Mouse (Mus musculus) C2C12 (cell line): ENCODE data around the gene Wwp2. TPM values are rescaled to one million over a fixed set of nuclear protein-coding genes. Genes with fewer than 3 reads are reported as not detected.

Source experiments
- H3K27me3 ChIP-seq: one replicate; pipeline ENCODE4 v1.6.1; 2011; ENCODE audit not compliant: control insufficient read depth, insufficient read depth, insufficient read length
- H3K36me3 ChIP-seq: one replicate; pipeline ENCODE4 v1.6.1; 2011; ENCODE audit not compliant: control insufficient read depth, insufficient read depth
- H3K4me3 ChIP-seq: one replicate; pipeline ENCODE4 v1.5.1; 2011; ENCODE audit warnings: mild to moderate bottlenecking, control low read depth; ENCODE audit not compliant: poor library complexity, insufficient read depth, severe bottlenecking
- H3K79me2 ChIP-seq: one replicate; pipeline ENCODE4 v1.6.1; 2011; ENCODE audit not compliant: control insufficient read depth, insufficient read depth
- H3K79me3 ChIP-seq: one replicate; pipeline ENCODE4 v1.6.1; 2011; ENCODE audit warnings: low read depth, control low read depth
- H3ac ChIP-seq: one replicate; pipeline ENCODE3; 2011; ENCODE audit warnings: low read depth; ENCODE audit not compliant: control insufficient read depth, insufficient read length
- CEBPB ChIP-seq: IDR thresholded peaks from one replicate; pipeline ENCODE4 v1.6.1; 2011; ENCODE audit warnings: low read depth, mild to moderate bottlenecking, control low read depth, moderate library complexity
- CTCF ChIP-seq: IDR thresholded peaks from one replicate; pipeline ENCODE4 v1.5.1; 2011; ENCODE audit not compliant: control insufficient read depth, insufficient read depth, insufficient read length
- FOSL1 ChIP-seq: IDR thresholded peaks from one replicate; pipeline ENCODE4 v1.8.0; 2011; ENCODE audit warnings: mild to moderate bottlenecking, low read length; ENCODE audit not compliant: poor library complexity, insufficient read depth, severe bottlenecking
- MAX ChIP-seq: IDR thresholded peaks from one replicate; pipeline ENCODE4 v1.6.1; 2011; ENCODE audit warnings: mild to moderate bottlenecking, control low read depth
- MYOD1 ChIP-seq: IDR thresholded peaks from one replicate; pipeline ENCODE4 v1.6.1; 2011; ENCODE audit warnings: low read depth; ENCODE audit not compliant: control insufficient read depth, insufficient read length
- MYOG ChIP-seq: IDR thresholded peaks from one replicate; pipeline ENCODE4 v1.6.1; 2011; ENCODE audit not compliant: control insufficient read depth, insufficient read length; ENCODE audit errors: extremely low read depth
- USF1 ChIP-seq: IDR thresholded peaks from one replicate; pipeline ENCODE4 v1.6.1; 2011; ENCODE audit warnings: low read depth, mild to moderate bottlenecking, control low read depth, moderate library complexity
- polyA plus RNA-seq: library from polyadenylated mRNA; unstranded; fragments of >200 nt; fragmentation: generic; extraction: Trizol; gene quantifications from one replicate; pipeline ENCODE4 v1.2.1, GENCODE M21; 2012; ENCODE audit warnings: missing spikeins

The Wwp2 gene
- polyA plus RNA-seq, 1 experiment = 78.8 TPM

DNA sequence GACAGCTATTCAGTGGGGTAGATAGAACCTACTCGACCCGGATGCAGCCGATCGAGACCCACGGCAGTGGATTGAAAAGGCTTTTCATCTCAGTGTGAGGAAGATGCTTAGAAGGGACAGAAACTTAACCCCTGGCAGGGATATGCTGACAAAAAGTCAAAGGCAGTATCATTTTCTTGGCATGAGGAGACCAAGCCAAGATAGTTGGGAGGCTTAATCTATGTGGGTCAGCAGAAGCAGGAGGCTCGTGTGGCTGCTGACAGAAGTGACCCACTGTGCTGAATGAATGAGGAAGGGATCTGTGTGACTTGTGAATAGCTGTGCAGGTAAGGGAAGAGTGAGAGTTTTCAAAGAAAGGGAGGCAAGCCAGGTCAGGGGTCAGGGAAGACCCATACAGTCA is 92.6 kb downstream of the Wwp2 start:
- no peak overlapping the region for H3ac ChIP-seq
- TF ChIP-seq MYOD1 (no peak), MAX (no peak)
- no peaks in the 10 kb centered on the region for H3K79me2 ChIP-seq
- H3K27me3 ChIP-seq = no peaks in the 10 kb centered on the region
- H3K79me3 ChIP-seq = peaks cover 4% of the 10 kb centered on the region
- H3K4me3 ChIP-seq = no peak overlapping the region
- peaks cover 26% of the 10 kb centered on the region for H3K36me3 ChIP-seq

GRCm38 (mm10) chr8:107537472-107537871 is 101.3 kb downstream of the Wwp2 start:
- no peak overlapping the region for H3ac ChIP-seq
- H3K79me3 ChIP-seq = no peaks in the 10 kb centered on the region
- TF ChIP-seq MYOD1 (no peak), USF1 (no peak), MYOG (no peak), CTCF (no peak), FOSL1 (no peak), CEBPB (no peak), MAX (no peak)
- peaks cover 56% of the 10 kb centered on the region for H3K36me3 ChIP-seq
- H3K27me3 ChIP-seq = no peaks in the 10 kb centered on the region
- no peak overlapping the region for H3K4me3 ChIP-seq
- no peaks in the 10 kb centered on the region for H3K79me2 ChIP-seq

DNA sequence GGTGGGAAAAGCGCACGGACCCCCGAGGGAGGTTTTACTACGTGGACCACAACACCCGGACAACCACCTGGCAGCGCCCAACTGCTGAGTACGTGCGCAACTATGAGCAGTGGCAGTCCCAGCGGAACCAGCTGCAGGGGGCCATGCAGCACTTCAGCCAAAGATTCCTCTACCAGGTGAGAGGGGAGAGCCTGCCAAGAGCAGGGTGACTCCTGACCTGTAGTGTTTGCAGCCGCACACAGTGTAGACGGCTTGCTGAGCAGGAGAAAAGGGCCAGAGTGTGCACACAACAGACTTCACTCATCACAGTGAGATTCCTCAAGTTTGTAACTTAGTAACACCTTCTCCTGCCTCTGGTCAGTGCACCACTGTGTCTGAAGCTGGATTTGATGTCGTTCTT is 104.5 kb downstream of the Wwp2 start:
- TF ChIP-seq CEBPB (no peak), CTCF (no peak), MAX (no peak), MYOD1 (no peak), USF1 (no peak), MYOG (no peak), FOSL1 (no peak)
- Histone ChIP-seq H3K4me3 (no peak overlapping the region), H3K27me3 (no peaks in the 10 kb centered on the region), H3ac (no peak overlapping the region), H3K36me3 (peaks cover 44% of the 10 kb centered on the region), H3K79me2 (peaks cover 8% of the 10 kb centered on the region), H3K79me3 (peaks cover 4% of the 10 kb centered on the region)

GRCm38 (mm10) chr8:107541369-107541768 is 105.2 kb downstream of the Wwp2 start:
- TF ChIP-seq CTCF (no peak), FOSL1 (no peak), MAX (no peak), CEBPB (no peak), USF1 (no peak), MYOD1 (no peak), MYOG (no peak)
- H3K79me3 ChIP-seq = peaks cover 12% of the 10 kb centered on the region
- H3K27me3 ChIP-seq = no peaks in the 10 kb centered on the region
- peaks cover 15% of the 10 kb centered on the region for H3K79me2 ChIP-seq
- peaks cover 44% of the 10 kb centered on the region for H3K36me3 ChIP-seq
- no peak overlapping the region for H3K4me3 ChIP-seq
- no peak overlapping the region for H3ac ChIP-seq

- no peaks in the 10 kb centered on the region for H3K27me3 ChIP-seq
- H3K36me3 ChIP-seq = peaks cover 46% of the 10 kb centered on the region
- peaks cover 23% of the 10 kb centered on the region for H3K79me2 ChIP-seq
- H3ac ChIP-seq = no peak overlapping the region
- no peak overlapping the region for H3K4me3 ChIP-seq
- TF ChIP-seq MAX (no peak), CTCF (no peak), MYOG (no peak), FOSL1 (no peak), CEBPB (no peak), USF1 (no peak), MYOD1 (no peak)
- H3K79me3 ChIP-seq = peaks cover 19% of the 10 kb centered on the region
These were observed 106.0 kb downstream of the Wwp2 start for GRCm38 (mm10) chr8:107542151-107542550.

GRCm38 (mm10) chr8:107543714-107544113 is 107.5 kb downstream of the Wwp2 start:
- no peaks in the 10 kb centered on the region for H3K27me3 ChIP-seq
- peaks cover 35% of the 10 kb centered on the region for H3K79me3 ChIP-seq
- no peak for TF ChIP-seq MYOD1
- TF ChIP-seq CTCF = no peak
- no peak for TF ChIP-seq MAX
- TF ChIP-seq CEBPB = no peak
- TF ChIP-seq FOSL1 = no peak
- TF ChIP-seq MYOG = no peak
- no peak for TF ChIP-seq USF1
- no peak overlapping the region for H3ac ChIP-seq
- H3K36me3 ChIP-seq = peaks cover 54% of the 10 kb centered on the region
- H3K79me2 ChIP-seq = peaks cover 39% of the 10 kb centered on the region
- no peak overlapping the region for H3K4me3 ChIP-seq
